Mouse (Mus musculus) ES-Bruce4 (cell line): ENCODE measurements at regions not wholly inside any gene's neighbourhood (a gene's known extent, or its start where the extent isn't known, plus 50 kb on each side); places are given as distances from the start of the nearest gene placed in this dataset.

Experiments used
- CTCF ChIP-seq: IDR thresholded peaks from one replicate; pipeline ENCODE4 v1.8.1; 2011; ENCODE audit warnings: low read depth, low read length
- EP300 ChIP-seq: IDR thresholded peaks from 2 replicates; pipeline ENCODE4 v1.6.1; 2011; ENCODE audit warnings: low read depth, low read length; ENCODE audit not compliant: insufficient read depth
- POLR2A ChIP-seq: IDR thresholded peaks from one replicate; pipeline ENCODE4 v1.8.1; 2011; ENCODE audit warnings: low read length; ENCODE audit not compliant: insufficient read depth

DNA sequence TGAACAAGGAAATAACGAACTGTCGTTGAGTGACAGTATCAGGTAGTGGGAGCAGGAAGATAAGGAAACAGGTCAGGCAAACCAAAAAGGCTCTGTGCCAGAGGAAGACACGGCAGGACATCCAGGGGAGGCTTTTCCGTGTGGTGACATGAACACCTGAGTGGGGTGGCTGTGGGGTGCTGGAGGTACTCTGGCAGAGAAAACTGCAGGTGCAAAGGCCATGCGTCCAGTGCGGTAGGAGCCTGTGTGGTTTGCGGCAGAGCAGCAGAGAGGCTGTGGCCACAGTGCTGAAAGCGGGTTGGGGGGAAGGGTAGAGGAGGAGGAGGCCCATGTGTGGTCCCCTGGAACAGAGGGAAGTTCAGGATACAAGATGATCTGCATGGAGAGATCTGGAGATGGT is 153.3 kb downstream of the Chst1 start:
- no peak for TF ChIP-seq CTCF
- no peak for TF ChIP-seq EP300
- no peak for TF ChIP-seq POLR2A
